Mouse (Mus musculus): Measurements from ENCODE around the gene Stn1. TPM values are rescaled to one million over a fixed set of nuclear protein-coding genes. Genes with fewer than 3 reads are reported as not detected.
A peak's percentile ranks its signal among the peaks of the same experiment; 100 is the strongest.

Stn1 gene
- total RNA-seq, 2 experiments from 2014 or later: 17.2 to 17.3 TPM

- DNase-seq: no peak
Observed at GRCm38 (mm10) chr19:47473453-47473852, 63.9 kb downstream of the Stn1 start.

- DNase-seq: peak; percentile 57 to 69
Observed at GRCm38 (mm10) chr19:47472881-47473400, 64.4 kb downstream of the Stn1 start.

- no peak for DNase-seq
Observed at GRCm38 (mm10) chr19:47471808-47472207, 65.5 kb downstream of the Stn1 start.

- DNase-seq: peak; percentile 51 to 58
Observed at GRCm38 (mm10) chr19:47468750-47469149, 68.6 kb downstream of the Stn1 start.

- no peak for DNase-seq
Observed at GRCm38 (mm10) chr19:47466775-47467174, 70.5 kb downstream of the Stn1 start.

GRCm38 (mm10) chr19:47465467-47465866 lies 71.8 kb downstream of the Stn1 start:
- DNase-seq: peak in 1 of 2 experiments; percentile 48

GRCm38 (mm10) chr19:47464304-47465241 lies 72.7 kb downstream of the Stn1 start, which contains the start of gene Sh3pxd2a:
Sh3pxd2a (minus strand) TSS chr19:47464401.
- peak in 1 of 2 experiments; percentile 74 for DNase-seq

- DNase-seq: peak; percentile 90 to 94
Observed at GRCm38 (mm10) chr19:47463636-47464303, 73.5 kb downstream of the Stn1 start.

GRCm38 (mm10) chr19:47463206-47463605 lies 74.1 kb downstream of the Stn1 start:
- no peak for DNase-seq

- peak in 1 of 2 experiments; percentile 30 for DNase-seq
Observed at GRCm38 (mm10) chr19:47462725-47463124, 74.6 kb downstream of the Stn1 start.

GRCm38 (mm10) chr19:47461838-47462237 lies 75.5 kb downstream of the Stn1 start:
- DNase-seq: no peak

- no peak for DNase-seq
Observed at GRCm38 (mm10) chr19:47461386-47461785, 75.9 kb downstream of the Stn1 start.

- DNase-seq: no peak
Observed at GRCm38 (mm10) chr19:47460120-47460960, 77.0 kb downstream of the Stn1 start.

- peak in 1 of 2 experiments; percentile 15 for DNase-seq
Observed at GRCm38 (mm10) chr19:47459214-47459613, 78.1 kb downstream of the Stn1 start.

GRCm38 (mm10) chr19:47458504-47459161 lies 78.7 kb downstream of the Stn1 start:
- peak; percentile 55 to 58 for DNase-seq

- peak; percentile 79 to 90 for DNase-seq
Observed at GRCm38 (mm10) chr19:47457711-47458503, 79.4 kb downstream of the Stn1 start.

GRCm38 (mm10) chr19:47456021-47456420 lies 81.3 kb downstream of the Stn1 start:
- peak in 1 of 2 experiments; percentile 9 for DNase-seq

GRCm38 (mm10) chr19:47455001-47455755 lies 82.1 kb downstream of the Stn1 start:
- peak; percentile 63 to 82 for DNase-seq

GRCm38 (mm10) chr19:47454167-47455000 lies 82.9 kb downstream of the Stn1 start:
- DNase-seq: peak; percentile 78 to 83

Measured in heart, adult 18-20 months (tissue).